Mouse (Mus musculus) embryonic fibroblast, embryonic 13.5 days (primary cell): ENCODE data around the gene Syn3. TPM values are rescaled to one million over a fixed set of nuclear protein-coding genes. Genes with fewer than 3 reads are reported as not detected.

Source experiments
- H3K27ac ChIP-seq: 2 replicates; pipeline ENCODE4 v1.5.1; 2012; ENCODE audit warnings: low read length, control low read depth, inconsistent platforms; ENCODE audit not compliant: insufficient read depth
- H3K4me1 ChIP-seq: 2 replicates; pipeline ENCODE4 v1.6.1; 2011; ENCODE audit warnings: low read length; ENCODE audit not compliant: control insufficient read depth, insufficient read depth
- H3K4me3 ChIP-seq: 2 replicates; pipeline ENCODE4 v1.5.1; 2011; ENCODE audit warnings: mild to moderate bottlenecking, control low read depth, low read length; ENCODE audit not compliant: insufficient read depth
- CTCF ChIP-seq: IDR thresholded peaks from 2 replicates; pipeline ENCODE4 v1.5.1; 2011; ENCODE audit warnings: mild to moderate bottlenecking, control low read depth, low read length, moderate library complexity, borderline replicate concordance; ENCODE audit not compliant: insufficient read depth
- POLR2A ChIP-seq: IDR thresholded peaks from 2 replicates; pipeline ENCODE4 v1.6.1; 2011; ENCODE audit warnings: low read depth, mild to moderate bottlenecking, control low read depth, low read length, moderate library complexity
- polyA plus RNA-seq: library from polyadenylated mRNA; stranded (reverse); fragments of >200 nt; gene quantifications from 2 replicates; pipeline ENCODE4 v1.2.4, GENCODE M21; 2011; ENCODE audit warnings: low read depth; ENCODE audit not compliant: missing spikeins, insufficient read length

The Syn3 gene
- polyA plus RNA-seq, 1 experiment, result 1.4 TPM

DNA sequence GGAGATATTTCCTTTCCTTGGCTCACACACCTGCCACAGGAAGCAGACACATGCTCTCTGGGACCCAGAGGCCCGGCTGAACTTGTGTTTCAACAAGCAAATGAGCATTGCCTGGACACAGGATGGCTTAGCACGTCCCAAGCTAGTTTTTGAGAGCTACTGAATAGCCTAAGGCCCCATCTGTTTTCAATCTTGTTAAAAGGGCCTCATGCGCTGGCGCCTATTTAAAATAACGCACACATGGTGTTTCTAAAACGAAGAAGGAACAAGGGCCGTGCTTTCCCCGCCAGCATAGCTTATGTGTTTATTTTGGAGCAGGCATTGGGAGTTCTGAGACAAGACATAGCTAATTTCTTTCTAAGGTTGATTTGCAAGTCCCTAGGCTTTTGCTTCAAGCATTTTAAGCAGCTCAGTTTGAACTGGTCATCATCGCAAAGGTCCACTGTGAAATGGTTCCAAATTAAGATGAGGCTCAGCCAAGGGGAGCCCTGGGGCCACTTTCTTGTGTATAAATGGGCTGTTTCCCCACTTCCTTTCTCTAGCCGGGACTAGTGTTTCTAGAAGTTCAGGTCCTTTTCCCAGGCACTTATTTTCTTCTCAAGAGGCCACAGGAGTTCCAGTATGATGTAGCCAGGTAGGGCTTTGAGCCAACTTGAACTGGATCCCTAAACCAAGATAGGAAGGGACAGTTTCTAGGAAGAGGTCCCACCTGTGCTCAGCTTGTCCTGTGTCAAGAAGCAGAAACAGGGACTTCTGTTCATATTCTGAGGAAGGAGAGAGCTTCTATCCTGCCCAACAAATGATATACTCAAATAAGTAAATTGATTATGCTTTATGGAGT is 72.8 kb downstream of the Syn3 start:
- H3K4me1 ChIP-seq, result peaks cover 9% of the 10 kb centered on the region
- H3K27ac ChIP-seq, result peak overlapping the region; percentile 90
- no peak overlapping the region for H3K4me3 ChIP-seq
- TF ChIP-seq POLR2A (no peak), CTCF (no peak)

DNA sequence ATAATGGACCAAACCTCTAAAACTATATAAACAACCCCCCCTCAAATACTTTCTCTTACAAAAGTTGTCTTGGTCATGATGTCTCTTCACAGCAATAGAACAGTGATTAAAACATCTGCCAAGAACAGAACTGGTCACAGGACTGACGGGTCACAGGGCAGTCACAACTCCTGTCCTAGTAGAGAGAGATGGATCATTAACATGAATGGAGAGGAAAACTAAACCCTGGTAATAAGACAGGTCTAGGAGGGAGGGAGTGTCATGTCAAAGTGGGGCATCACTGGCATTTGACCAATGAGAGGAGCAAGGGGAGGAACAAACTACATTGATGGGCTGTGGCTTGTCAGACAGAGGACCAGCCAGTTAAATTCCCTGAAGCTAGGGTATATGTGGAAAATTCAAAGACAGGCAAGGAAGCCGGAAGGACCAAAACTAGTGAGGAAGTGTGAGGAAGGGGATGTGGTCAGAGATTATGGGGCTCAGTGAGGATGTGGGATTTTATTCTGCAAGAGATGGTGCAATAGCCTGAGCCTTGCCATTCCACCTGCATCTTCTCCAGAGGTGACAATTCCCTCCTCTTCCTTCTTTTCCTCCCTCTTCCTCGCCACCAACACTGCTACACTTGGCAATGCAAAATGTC is 76.8 kb downstream of the Syn3 start:
- no peak overlapping the region for H3K4me3 ChIP-seq
- TF ChIP-seq POLR2A (no peak), CTCF (no peak)
- H3K4me1 ChIP-seq, result peaks cover 9% of the 10 kb centered on the region
- no peak overlapping the region for H3K27ac ChIP-seq

DNA sequence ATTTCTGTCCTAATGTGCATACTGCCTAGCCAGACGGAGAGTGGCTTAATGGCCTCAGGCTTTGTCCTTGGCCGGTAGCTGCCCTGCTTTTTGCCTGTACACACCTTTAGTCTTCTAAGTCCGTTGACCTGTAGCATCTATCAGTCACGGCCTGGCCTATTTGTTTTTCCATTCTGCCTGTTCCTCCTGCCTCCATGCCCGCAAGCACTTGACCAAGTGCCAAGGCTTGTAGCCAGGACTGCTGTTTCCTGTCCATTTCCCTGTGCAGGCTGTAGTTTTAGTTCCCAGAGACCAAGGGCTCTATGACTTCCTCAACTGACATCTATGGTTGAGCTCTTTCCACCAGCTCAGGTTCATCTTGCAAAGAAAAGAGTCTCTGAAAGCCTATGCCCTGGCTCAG is 79.8 kb downstream of the Syn3 start:
- Histone ChIP-seq H3K27ac (no peak overlapping the region), H3K4me1 (no peaks in the 10 kb centered on the region), H3K4me3 (no peak overlapping the region)
- TF ChIP-seq CTCF, result no peak
- no peak for TF ChIP-seq POLR2A

- TF ChIP-seq POLR2A (no peak), CTCF (no peak)
- H3K4me1 ChIP-seq, result no peaks in the 10 kb centered on the region
- no peak overlapping the region for H3K4me3 ChIP-seq
- H3K27ac ChIP-seq, result no peak overlapping the region
These were observed 80.4 kb downstream of the Syn3 start for GRCm38 (mm10) chr10:86418345-86418744.

- H3K4me3 ChIP-seq, result no peak overlapping the region
- no peak for TF ChIP-seq CTCF
- no peak for TF ChIP-seq POLR2A
- no peaks in the 10 kb centered on the region for H3K4me1 ChIP-seq
- H3K27ac ChIP-seq, result peak overlapping the region; percentile 78
These were observed 81.9 kb downstream of the Syn3 start for GRCm38 (mm10) chr10:86416806-86417205.

DNA sequence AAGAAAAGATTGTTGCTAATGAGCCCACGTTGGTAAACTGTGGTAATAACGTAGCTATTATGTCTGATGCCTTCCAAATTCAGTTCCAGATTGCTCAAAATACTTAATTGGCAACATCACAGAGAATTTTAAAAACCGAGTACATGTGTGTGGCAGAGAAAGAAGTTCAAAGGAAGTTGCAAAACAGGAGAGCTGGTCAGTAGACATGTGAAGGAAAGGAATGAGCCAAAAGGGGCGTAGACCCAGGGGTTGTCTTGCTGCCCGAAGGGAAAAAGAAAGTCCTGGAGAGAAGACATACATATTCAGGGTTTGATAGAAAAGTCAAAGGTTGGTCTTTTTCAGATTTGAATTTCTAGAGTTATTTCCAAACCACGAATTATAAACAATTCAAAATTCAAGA is 87.8 kb downstream of the Syn3 start:
- H3K27ac ChIP-seq, result no peak overlapping the region
- TF ChIP-seq POLR2A, result no peak
- TF ChIP-seq CTCF, result no peak
- H3K4me1 ChIP-seq, result peaks cover 6% of the 10 kb centered on the region; the same call in 1 of the 2 replicates
- no peak overlapping the region for H3K4me3 ChIP-seq

DNA sequence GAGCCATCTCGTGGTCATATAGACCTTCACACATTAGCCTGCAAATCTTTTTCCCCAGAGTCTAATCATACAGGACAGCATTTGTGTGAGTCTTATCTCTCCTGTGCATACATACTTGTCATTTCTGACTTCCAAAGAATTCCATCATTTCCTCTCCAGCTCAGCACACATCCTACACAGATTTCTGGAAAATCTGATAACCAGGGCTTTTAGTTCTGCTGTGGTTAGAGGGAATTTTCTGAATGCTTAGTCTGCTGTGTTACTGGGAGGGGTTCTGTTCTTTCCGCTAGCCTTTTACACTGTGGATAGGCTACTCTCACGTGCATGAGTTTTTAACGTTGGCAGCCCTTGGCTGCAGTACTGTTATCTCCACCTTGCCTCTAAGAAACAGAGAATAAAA is 91.7 kb downstream of the Syn3 start:
- H3K27ac ChIP-seq, result peak overlapping the region; percentile 89
- TF ChIP-seq CTCF (no peak), POLR2A (no peak)
- H3K4me1 ChIP-seq, result peaks cover 9% of the 10 kb centered on the region; the same call in 1 of the 2 replicates
- no peak overlapping the region for H3K4me3 ChIP-seq

DNA sequence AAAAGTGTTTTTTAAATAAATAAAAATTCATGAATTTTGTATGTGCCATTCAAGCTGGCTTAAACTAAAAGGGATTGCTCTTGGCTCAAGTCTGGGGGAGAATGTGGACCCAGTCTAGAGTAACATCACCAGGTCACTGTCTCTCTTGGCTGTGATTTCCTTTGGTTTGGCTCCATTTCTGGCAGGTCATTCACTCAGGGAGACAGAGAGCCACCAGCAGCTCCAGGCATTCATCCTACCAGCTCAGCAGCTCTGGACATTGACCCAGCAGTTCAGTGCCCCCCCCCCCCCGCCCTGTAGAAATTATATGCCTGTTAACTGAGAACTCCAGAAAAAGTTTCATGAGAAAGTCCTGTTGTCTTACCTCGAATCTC is 100.4 kb downstream of the Syn3 start:
- Histone ChIP-seq H3K4me1 (no peaks in the 10 kb centered on the region; the same call in 1 of the 2 replicates), H3K4me3 (no peak overlapping the region), H3K27ac (no peak overlapping the region)
- no peak for TF ChIP-seq CTCF

DNA sequence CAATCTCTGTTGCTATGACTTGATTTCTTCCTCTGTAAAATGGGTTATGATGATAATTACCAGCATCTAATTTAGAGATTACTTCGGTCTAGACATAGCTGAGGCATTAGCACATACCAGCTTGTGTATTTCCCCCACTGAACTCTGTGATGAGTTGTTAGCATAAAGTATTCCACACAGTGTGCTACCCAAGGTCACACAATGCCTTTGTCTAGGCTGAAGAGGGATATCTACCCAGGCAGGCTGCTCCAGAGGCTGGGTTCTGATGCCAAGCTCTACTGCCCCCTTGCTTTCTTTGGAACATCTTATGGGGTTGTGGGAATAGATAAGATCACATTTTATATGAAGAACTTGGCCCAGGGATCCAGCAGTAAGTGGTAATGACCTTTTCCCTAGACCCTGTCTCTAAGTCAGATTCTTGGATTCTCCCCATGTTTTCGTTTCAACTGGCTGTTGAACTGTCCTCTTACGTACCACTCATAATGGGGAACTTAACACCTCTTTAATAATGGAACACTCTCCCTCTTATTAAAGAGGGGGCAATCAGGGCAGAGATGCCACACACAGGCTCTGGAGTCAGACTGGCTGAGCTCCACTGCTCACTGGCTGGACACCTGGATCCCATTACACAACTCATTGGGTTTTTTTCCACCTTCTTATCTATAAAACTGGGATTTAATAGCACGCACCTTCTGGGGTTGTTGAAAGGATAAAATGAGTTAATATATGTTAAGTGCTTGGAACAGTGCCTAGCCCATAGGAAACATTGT is 100.9 kb downstream of the Syn3 start:
- Histone ChIP-seq H3K4me3 (no peak overlapping the region), H3K4me1 (no peaks in the 10 kb centered on the region; the same call in 1 of the 2 replicates), H3K27ac (no peak overlapping the region; the same call in 1 of the 2 replicates)
- no peak for TF ChIP-seq CTCF
- TF ChIP-seq POLR2A, result no peak

DNA sequence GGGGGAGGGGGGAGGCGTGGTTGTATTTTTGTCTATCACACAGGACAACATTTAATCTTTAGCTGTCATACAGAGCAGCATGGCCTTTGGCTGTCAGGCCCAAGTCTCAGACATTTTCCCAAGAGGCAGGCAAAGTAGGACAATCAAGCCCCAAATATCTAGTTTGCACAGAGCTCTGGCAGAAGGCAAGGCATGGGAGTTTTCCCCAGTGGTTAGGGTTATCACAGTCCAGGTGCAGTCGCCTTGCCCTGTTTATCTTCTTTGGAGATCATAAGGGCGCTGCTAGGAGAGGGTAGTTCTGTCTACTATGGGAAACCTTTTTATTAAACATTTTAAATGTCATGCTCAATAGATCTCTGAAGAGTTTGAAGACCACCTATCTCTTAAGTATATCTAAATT is 106.3 kb downstream of the Syn3 start:
- H3K4me3 ChIP-seq, result no peak overlapping the region
- H3K27ac ChIP-seq, result no peak overlapping the region
- no peak for TF ChIP-seq POLR2A
- no peak for TF ChIP-seq CTCF
- H3K4me1 ChIP-seq, result no peaks in the 10 kb centered on the region
